Mouse (Mus musculus): ENCODE measurements around the gene Gse1.

DNA sequence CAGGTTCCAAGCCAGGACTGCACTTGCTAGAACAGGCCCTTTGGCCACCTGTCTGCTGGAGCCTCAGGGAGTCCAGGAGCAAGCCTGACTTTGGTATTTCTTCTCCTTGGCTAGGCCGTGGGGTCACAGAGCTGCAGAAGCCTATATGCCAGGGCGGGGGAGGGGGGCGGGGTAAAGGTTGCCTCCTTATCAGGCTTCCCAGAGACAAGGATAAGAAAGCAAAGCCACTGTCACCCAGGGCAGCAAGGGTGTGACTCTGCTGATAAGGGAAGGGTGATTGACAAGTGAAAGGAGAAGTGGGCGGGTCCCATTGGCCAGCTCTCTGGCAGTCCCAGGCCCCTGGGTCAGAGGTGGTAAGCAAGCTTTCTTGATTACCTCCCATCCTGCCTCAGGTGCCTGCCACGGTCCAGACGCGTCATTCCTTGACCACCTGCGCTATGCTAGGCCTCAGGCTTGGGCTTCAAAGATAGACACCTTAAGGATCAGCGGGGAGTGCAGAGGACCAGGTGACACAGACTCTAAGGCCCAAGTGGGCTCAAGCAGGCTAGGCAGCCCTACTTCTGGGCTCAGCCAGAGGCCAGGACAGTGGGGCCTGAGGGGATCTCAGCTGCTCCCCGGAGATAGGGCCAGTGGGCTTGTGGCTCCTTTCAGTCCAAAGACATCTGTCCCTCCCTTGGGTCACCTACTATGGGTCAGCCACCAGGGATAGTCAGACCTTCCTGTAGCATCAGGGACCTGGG lies 247.4 kb downstream of the Gse1 start:
- TF ChIP-seq CTCF (IDR thresholded peaks at IDR 0.05; ENCODE audit: extremely low read depth, insufficient read length, insufficient replicate concordance, low read depth, low read length) (no peak), POLR2A (IDR thresholded peaks at IDR 0.05; ENCODE audit: low read depth, low read length) (no peak)
